Mouse (Mus musculus) bone marrow macrophage, adult 2 months (primary cell): ENCODE measurements around the gene Ahnak.

ENCODE experiments used
- CTCF ChIP-seq: IDR thresholded peaks from 2 replicates; pipeline ENCODE4 v1.5.1; 2012; ENCODE audit warnings: low read depth, mild to moderate bottlenecking, low read length, moderate library complexity
- POLR2A ChIP-seq: IDR thresholded peaks from 2 replicates; pipeline ENCODE4 v1.6.1; 2012; ENCODE audit warnings: mild to moderate bottlenecking, low read depth, low read length, borderline replicate concordance

GRCm38 (mm10) chr19:8990432-8991102 lies 1.5 kb downstream of the Ahnak start:
- TF ChIP-seq POLR2A (no peak), CTCF (no peak)
